In the genomic region with DNA sequence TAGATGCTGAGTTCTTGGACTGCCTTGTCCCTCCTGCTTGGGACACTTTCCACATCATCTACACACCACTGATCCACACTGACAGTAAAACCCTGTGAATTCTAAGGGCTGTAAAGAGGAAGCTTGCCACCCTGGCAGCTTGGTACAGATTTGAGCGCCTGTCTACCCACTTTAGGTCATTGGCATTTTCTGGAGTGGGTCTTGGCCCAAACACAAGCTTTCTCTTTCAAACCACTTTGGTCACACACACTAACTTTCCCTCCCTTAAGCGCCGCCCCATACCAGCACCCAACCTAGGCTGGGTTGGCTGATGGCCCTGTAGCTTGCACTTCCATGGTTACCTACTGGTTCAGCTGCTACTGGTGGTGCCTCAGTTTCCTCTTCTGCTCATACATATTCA, we compare ENCODE assay signal across 19 mouse cellular contexts. TPM values are rescaled to one million over a fixed set of nuclear protein-coding genes. Genes with fewer than 3 reads are reported as not detected.
DNase-seq lines count a peak whose midpoint lies in the region; ATAC-seq and TF ChIP-seq lines count a peak whose summit lies in the region.
"Had no signal": no experiment of that assay in that cellular context is flagged by ENCODE, and none has a peak within 500 bp of the region (broad histone marks: within the 10 kb centered on the region; RNA-seq: fewer than 3 reads in every experiment).

No protein-coding gene starts in this region.

- WGBS in forebrain, embryonic 16.5 days = 85% methylated on average over 3 of the region's 3 CpGs
- 75% methylated on average over 3 of the region's 3 CpGs for WGBS in forebrain, embryonic 13.5 days
- WGBS in limb, embryonic 11.5 days = 81% methylated on average over 3 of the region's 3 CpGs
- WGBS in limb, embryonic 10.5 days = 83% methylated on average over 3 of the region's 3 CpGs
- WGBS in midbrain, embryonic 15.5 days = 89% methylated on average over 3 of the region's 3 CpGs
- 90% methylated on average over 3 of the region's 3 CpGs for WGBS in midbrain, postnatal 0 days
- 85% methylated on average over 3 of the region's 3 CpGs for WGBS in stomach, postnatal 0 days

- no peaks in the 10 kb centered on the region for H3K36me3 ChIP-seq in forebrain, embryonic 16.5 days (ENCODE audit: control insufficient read depth, insufficient read depth)
- H3K36me3 ChIP-seq in forebrain, embryonic 13.5 days (ENCODE audit: poor library complexity, severe bottlenecking) = no peaks in the 10 kb centered on the region
- no peaks in the 10 kb centered on the region for H3K36me3 ChIP-seq in limb, embryonic 11.5 days (ENCODE audit: control insufficient read depth, insufficient read depth, low read length)
- H3K36me3 ChIP-seq in limb, embryonic 10.5 days = no peaks in the 10 kb centered on the region
- no peaks in the 10 kb centered on the region for H3K36me3 ChIP-seq in midbrain, embryonic 15.5 days (replicated peaks)
- no peaks in the 10 kb centered on the region for H3K36me3 ChIP-seq in midbrain, postnatal 0 days (ENCODE audit: insufficient read depth, low read length)
- no peaks in the 10 kb centered on the region for H3K36me3 ChIP-seq in stomach, postnatal 0 days (ENCODE audit: control insufficient read depth, insufficient read depth, low read length)
- H3K36me3 ChIP-seq: embryonic facial prominence, embryonic 13.5 days; G1E; heart, embryonic 15.5 days had no signal

- H3K9me3 ChIP-seq in forebrain, embryonic 16.5 days (ENCODE audit: control insufficient read depth, low read length) = no peaks in the 10 kb centered on the region
- H3K9me3 ChIP-seq in forebrain, embryonic 13.5 days (replicated peaks) = no peaks in the 10 kb centered on the region
- H3K9me3 ChIP-seq in limb, embryonic 11.5 days (ENCODE audit: control insufficient read depth, low read length) = no peaks in the 10 kb centered on the region
- H3K9me3 ChIP-seq in limb, embryonic 10.5 days (replicated peaks) = no peaks in the 10 kb centered on the region
- no peaks in the 10 kb centered on the region for H3K9me3 ChIP-seq in midbrain, embryonic 15.5 days
- no peaks in the 10 kb centered on the region for H3K9me3 ChIP-seq in midbrain, postnatal 0 days (ENCODE audit: low read length)
- H3K9me3 ChIP-seq in stomach, postnatal 0 days (ENCODE audit: control insufficient read depth, low read length) = no peaks in the 10 kb centered on the region
- H3K9me3 ChIP-seq: embryonic facial prominence, embryonic 13.5 days; G1E; heart, embryonic 15.5 days had no signal

- H3K4me2 ChIP-seq in forebrain, embryonic 16.5 days (ENCODE audit: low read length) = no peak overlapping the region
- H3K4me2 ChIP-seq in forebrain, embryonic 13.5 days = no peak overlapping the region
- no peak overlapping the region for H3K4me2 ChIP-seq in limb, embryonic 11.5 days (ENCODE audit: low read depth, severe bottlenecking)
- H3K4me2 ChIP-seq in midbrain, embryonic 15.5 days = no peak overlapping the region
- no peak overlapping the region for H3K4me2 ChIP-seq in midbrain, postnatal 0 days (ENCODE audit: low read depth, low read length, poor library complexity, severe bottlenecking)
- no peak overlapping the region for H3K4me2 ChIP-seq in stomach, postnatal 0 days (replicated peaks; ENCODE audit: low read depth)

- H3K27ac ChIP-seq in forebrain, embryonic 16.5 days (ENCODE audit: low read length) = no peak overlapping the region
- no peak overlapping the region for H3K27ac ChIP-seq in forebrain, embryonic 13.5 days
- H3K27ac ChIP-seq in limb, embryonic 11.5 days (replicated peaks; ENCODE audit: low read depth, low read length) = no peak overlapping the region
- H3K27ac ChIP-seq in limb, embryonic 10.5 days = no peak overlapping the region
- H3K27ac ChIP-seq in midbrain, embryonic 15.5 days = no peak overlapping the region
- H3K27ac ChIP-seq in midbrain, postnatal 0 days (ENCODE audit: low read depth, low read length) = no peak overlapping the region
- H3K27ac ChIP-seq in stomach, postnatal 0 days (replicated peaks) = no peak overlapping the region
- H3K27ac ChIP-seq: embryonic facial prominence, embryonic 13.5 days; heart, adult 2 months; heart, embryonic 15.5 days; liver, embryonic 14.5 days had no signal

- peak; percentile 24 for ATAC-seq in forebrain, embryonic 16.5 days
- ATAC-seq in forebrain, embryonic 13.5 days = no peak
- peak; percentile 24; the same call in 1 of the 2 replicates for ATAC-seq in limb, embryonic 11.5 days (ENCODE audit: insufficient number of reproducible peaks, low FRiP score, low TSS enrichment, low read depth)
- ATAC-seq in midbrain, embryonic 15.5 days (replicated peaks) = peak; percentile 22
- ATAC-seq in midbrain, postnatal 0 days (ENCODE audit: low FRiP score) = no peak
- ATAC-seq in stomach, postnatal 0 days (ENCODE audit: low FRiP score, low TSS enrichment) = 0 out of 2 replicates have a peak, but pooled peaks have one; percentile 3

- TF ChIP-seq EP300 in stomach, postnatal 0 days (optimal IDR thresholded peaks at IDR 0.05) = no peak

- DNase-seq in limb, embryonic 11.5 days (ENCODE audit: low spot score) = no peak
- DNase-seq in limb, embryonic 10.5 days (ENCODE audit: low spot score) = no peak
- no peak for DNase-seq in midbrain, postnatal 0 days (ENCODE audit: low spot score)
- no peak for DNase-seq in stomach, postnatal 0 days (ENCODE audit: low spot score)
- no peak for DNase-seq in embryo, embryonic 10 days (ENCODE audit: low spot score)
- DNase-seq: gastrocnemius, postnatal 14 days; right cerebral cortex, postnatal 14 days; thymus, adult 18-20 months had no signal

- H3K4me1 ChIP-seq in forebrain, embryonic 16.5 days (replicated peaks; ENCODE audit: control insufficient read depth, insufficient read depth, low read length) = peaks cover 6% of the 10 kb centered on the region; the same call in 1 of the 2 replicates
- 0 out of 2 replicates have a peak, but pooled peaks cover 3% of the 10 kb centered on the region for H3K4me1 ChIP-seq in forebrain, embryonic 13.5 days
- 0 out of 2 replicates have a peak, but pooled peaks cover 3% of the 10 kb centered on the region for H3K4me1 ChIP-seq in limb, embryonic 11.5 days (ENCODE audit: control insufficient read depth, insufficient read depth, low read length)
- peaks cover 10% of the 10 kb centered on the region for H3K4me1 ChIP-seq in limb, embryonic 10.5 days
- H3K4me1 ChIP-seq in midbrain, embryonic 15.5 days = peaks cover 8% of the 10 kb centered on the region
- no peaks in the 10 kb centered on the region for H3K4me1 ChIP-seq in midbrain, postnatal 0 days (ENCODE audit: insufficient read depth, low read length)
- H3K4me1 ChIP-seq in stomach, postnatal 0 days (replicated peaks; ENCODE audit: control insufficient read depth, insufficient read depth) = no peaks in the 10 kb centered on the region

- H3K9ac ChIP-seq in forebrain, embryonic 16.5 days (replicated peaks; ENCODE audit: low read depth, low read length) = no peak overlapping the region
- no peak overlapping the region for H3K9ac ChIP-seq in forebrain, embryonic 13.5 days
- no peak overlapping the region for H3K9ac ChIP-seq in limb, embryonic 11.5 days (ENCODE audit: low read length)
- H3K9ac ChIP-seq in midbrain, embryonic 15.5 days = no peak overlapping the region
- no peak overlapping the region for H3K9ac ChIP-seq in midbrain, postnatal 0 days (replicated peaks; ENCODE audit: low read length, poor library complexity, severe bottlenecking)
- H3K9ac ChIP-seq in stomach, postnatal 0 days (ENCODE audit: low read length) = no peak overlapping the region
- H3K9ac ChIP-seq: liver, embryonic 14.5 days had no signal

- H3K4me3 ChIP-seq in forebrain, embryonic 16.5 days (replicated peaks; ENCODE audit: low read length) = no peak overlapping the region
- no peak overlapping the region for H3K4me3 ChIP-seq in forebrain, embryonic 13.5 days
- H3K4me3 ChIP-seq in limb, embryonic 11.5 days (ENCODE audit: low read depth, low read length) = no peak overlapping the region
- no peak overlapping the region for H3K4me3 ChIP-seq in limb, embryonic 10.5 days
- no peak overlapping the region for H3K4me3 ChIP-seq in midbrain, embryonic 15.5 days
- H3K4me3 ChIP-seq in midbrain, postnatal 0 days (ENCODE audit: low read depth, low read length) = no peak overlapping the region
- no peak overlapping the region for H3K4me3 ChIP-seq in stomach, postnatal 0 days (ENCODE audit: low read depth, low read length)
- H3K4me3 ChIP-seq: heart, adult 2 months had no signal

- TF ChIP-seq CTCF in midbrain, postnatal 0 days (IDR thresholded peaks at IDR 0.05) = no peak
- no peak for TF ChIP-seq CTCF in stomach, postnatal 0 days (IDR thresholded peaks at IDR 0.05; ENCODE audit: low read depth)

- no peaks in the 10 kb centered on the region for H3K27me3 ChIP-seq in forebrain, embryonic 16.5 days (replicated peaks; ENCODE audit: control insufficient read depth, insufficient read depth, low read length)
- no peaks in the 10 kb centered on the region for H3K27me3 ChIP-seq in forebrain, embryonic 13.5 days
- H3K27me3 ChIP-seq in limb, embryonic 11.5 days (ENCODE audit: control insufficient read depth, insufficient read depth, low read length) = no peaks in the 10 kb centered on the region
- no peaks in the 10 kb centered on the region for H3K27me3 ChIP-seq in limb, embryonic 10.5 days (ENCODE audit: low read depth, poor library complexity, severe bottlenecking)
- no peaks in the 10 kb centered on the region for H3K27me3 ChIP-seq in midbrain, embryonic 15.5 days (replicated peaks)
- H3K27me3 ChIP-seq in midbrain, postnatal 0 days (ENCODE audit: insufficient read depth, low read length) = no peaks in the 10 kb centered on the region
- H3K27me3 ChIP-seq in stomach, postnatal 0 days (ENCODE audit: control insufficient read depth, insufficient read depth, low read length) = no peaks in the 10 kb centered on the region
- H3K27me3 ChIP-seq: heart, embryonic 15.5 days had no signal

RNA-seq across cellular contexts. Expression of a gene that starts 55.6 kb away (rescaled TPM):
- 1.0 and 1.6 TPM in 2 replicates for polyA plus RNA-seq in forebrain, embryonic 16.5 days (2015; fragmentation: Nextera tagmentation; extraction: Ambion mirVana)
- polyA plus RNA-seq in forebrain, embryonic 13.5 days (2015; fragmentation: Nextera tagmentation; extraction: Ambion mirVana) = not detected in 2 replicates
- polyA plus RNA-seq in limb, embryonic 11.5 days (2014; fragmentation: Nextera tagmentation; extraction: Ambion mirVana) = not detected in 2 replicates
- polyA plus RNA-seq in limb, embryonic 10.5 days (2016; fragmentation: Nextera tagmentation; extraction: Ambion mirVana) = not detected in 2 replicates
- polyA plus RNA-seq in midbrain, embryonic 15.5 days (2015; fragmentation: Nextera tagmentation; extraction: Ambion mirVana) = 1.7 and 2.5 TPM in 2 replicates
- 4.2 and 7.3 TPM in 2 replicates for total RNA-seq in midbrain, postnatal 0 days (2014; rRNA removed)
- polyA plus RNA-seq in midbrain, postnatal 0 days (2015; fragmentation: Nextera tagmentation; extraction: Ambion mirVana) = 4.6 and 5.6 TPM in 2 replicates
- polyA plus RNA-seq in stomach, postnatal 0 days (2015; fragmentation: Nextera tagmentation; extraction: Ambion mirVana) = 0.97 and 1.6 TPM in 2 replicates
- total RNA-seq: G1E; hematopoietic stem cell, adult 5-6 weeks; monocyte, adult 5-6 weeks; neutrophil, adult 5-6 weeks had no signal
- polyA plus RNA-seq: G1E had no signal

Comparison
In these comparisons a context has a peak if more than half of its experiments do, and no peak if none do; other contexts are left out.
1. ATAC-seq: peak in forebrain, embryonic 16.5 days (single experiment), limb, embryonic 11.5 days (single experiment), midbrain, embryonic 15.5 days (single experiment) and stomach, postnatal 0 days (single experiment); none in forebrain, embryonic 13.5 days (single experiment) and midbrain, postnatal 0 days (single experiment).